Mouse (Mus musculus) heart, embryonic 16.5 days (tissue): Measurements from ENCODE around the gene a. TPM values are rescaled to one million over a fixed set of nuclear protein-coding genes. Genes with fewer than 3 reads are reported as not detected.

Source experiments
- ATAC-seq: fragments of 200-750 bp; cut with Nextera tagmentation; replicated peaks from 2 replicates; pipeline ENCODE4 v1.8.0; 2017; ENCODE audit warnings: moderate number of reproducible peaks; ENCODE audit not compliant: insufficient read depth, low FRiP score; ENCODE audit errors: extremely low read depth
- H3K27ac ChIP-seq: fragments of 300-500 bp; sonication (generic); 2 replicates; pipeline ENCODE4 v1.5.1; 2014; ENCODE audit warnings: mild to moderate bottlenecking, low read length, control low read depth, moderate library complexity
- H3K27me3 ChIP-seq: fragments of 300-500 bp; sonication (generic); 2 replicates; pipeline ENCODE4 v1.6.1; 2014; ENCODE audit warnings: low read length, mixed read lengths; ENCODE audit not compliant: control insufficient read depth, insufficient read depth
- H3K36me3 ChIP-seq: fragments of 300-500 bp; sonication (generic); 2 replicates; pipeline ENCODE4 v1.6.1; 2014; ENCODE audit not compliant: control insufficient read depth, insufficient read depth
- H3K4me1 ChIP-seq: fragments of 300-500 bp; sonication (generic); 2 replicates; pipeline ENCODE4 v1.6.1; 2014; ENCODE audit warnings: low read length, mixed read lengths; ENCODE audit not compliant: control insufficient read depth, insufficient read depth
- H3K4me2 ChIP-seq: fragments of 300-500 bp; sonication (generic); 2 replicates; pipeline ENCODE4 v1.6.1; 2014; ENCODE audit warnings: low read depth, mild to moderate bottlenecking, control low read depth, low read length
- H3K4me3 ChIP-seq: fragments of 300-500 bp; sonication (generic); 2 replicates; pipeline ENCODE4 v1.5.1; 2014; ENCODE audit warnings: mild to moderate bottlenecking, control low read depth, low read length
- H3K9ac ChIP-seq: fragments of 300-500 bp; sonication (generic); 2 replicates; pipeline ENCODE4 v1.6.1; 2014; ENCODE audit warnings: low read length, control low read depth
- H3K9me3 ChIP-seq: fragments of 300-500 bp; sonication (generic); replicated peaks from 2 replicates; pipeline ENCODE4 v1.6.1; 2016; ENCODE audit warnings: low read length; ENCODE audit not compliant: control insufficient read depth
- WGBS: fragments of 180-500 bp; shearing (Covaris S2); extraction: QIAGEN DNeasy Blood & Tissue Kit; methylation state at CpG from one replicate; pipeline ENCODE4 v1.1.7; 2014; 5-methylcytosine and 5-hydroxymethylcytosine counted together
- polyA plus RNA-seq: library from polyadenylated mRNA; unstranded; fragments of >200 nt; fragmentation: Nextera tagmentation; extraction: Ambion mirVana; gene quantifications from 2 replicates; pipeline ENCODE4 v1.2.1, GENCODE M21; 2015

Gene a
- polyA plus RNA-seq, result 0.65 and 0.93 TPM in 2 replicates

GRCm38 (mm10) chr2:154790656-154791483 is at the start of gene a, which contains the start of gene Raly:
Gene a (plus strand): TSS chr2:154791402.
Gene Raly (plus strand): TSS chr2:154791096.
- peak within 1 kb of the TSS; percentile 99 for H3K9ac ChIP-seq
- peak; percentile 97 for ATAC-seq
- WGBS, result under 1% methylated on average over 88 of the region's 89 CpGs
- H3K27me3 ChIP-seq, result no peaks in the 10 kb centered on the region
- no peaks in the 10 kb centered on the region for H3K36me3 ChIP-seq
- H3K4me2 ChIP-seq, result peak within 1 kb of the TSS; percentile 66
- H3K4me3 ChIP-seq, result peak within 1 kb of the TSS; percentile 99
- H3K9me3 ChIP-seq, result no peaks in the 10 kb centered on the region
- peaks cover 36% of the 10 kb centered on the region for H3K4me1 ChIP-seq
- peak within 1 kb of the TSS; percentile 99 for H3K27ac ChIP-seq

GRCm38 (mm10) chr2:154742911-154743819 is 48.0 kb upstream of the a start:
- ATAC-seq, result no peak
- no peak overlapping the region for H3K9ac ChIP-seq
- no peaks in the 10 kb centered on the region for H3K27me3 ChIP-seq
- no peaks in the 10 kb centered on the region for H3K36me3 ChIP-seq
- no peak overlapping the region for H3K4me3 ChIP-seq
- 71% methylated on average over 10 of the region's 10 CpGs for WGBS
- H3K27ac ChIP-seq, result no peak overlapping the region
- H3K4me1 ChIP-seq, result no peaks in the 10 kb centered on the region
- no peaks in the 10 kb centered on the region; the same call in 1 of the 2 replicates for H3K9me3 ChIP-seq
- no peak overlapping the region for H3K4me2 ChIP-seq

- peaks cover 4% of the 10 kb centered on the region for H3K9me3 ChIP-seq
- H3K36me3 ChIP-seq, result no peaks in the 10 kb centered on the region
- no peaks in the 10 kb centered on the region for H3K27me3 ChIP-seq
- no peak overlapping the region for H3K4me3 ChIP-seq
- ATAC-seq, result no peak
- 71% methylated on average over 4 of the region's 4 CpGs for whole genome bisulfite sequencing
- no peaks in the 10 kb centered on the region for H3K4me1 ChIP-seq
- H3K27ac ChIP-seq, result no peak overlapping the region
- no peak overlapping the region for H3K9ac ChIP-seq
- no peak overlapping the region for H3K4me2 ChIP-seq
Observed at GRCm38 (mm10) chr2:154743915-154744314, 47.3 kb upstream of the a start.

GRCm38 (mm10) chr2:154748383-154748782 is 42.8 kb upstream of the a start:
- no peak overlapping the region for H3K27ac ChIP-seq
- no peak overlapping the region for H3K9ac ChIP-seq
- peaks cover 6% of the 10 kb centered on the region; the same call in 1 of the 2 replicates for H3K4me1 ChIP-seq
- no peak overlapping the region for H3K4me3 ChIP-seq
- H3K4me2 ChIP-seq, result no peak overlapping the region
- H3K9me3 ChIP-seq, result peaks cover 4% of the 10 kb centered on the region
- H3K27me3 ChIP-seq, result no peaks in the 10 kb centered on the region
- ATAC-seq, result no peak
- WGBS, result 71% methylated on average over 2 of the region's 2 CpGs
- no peaks in the 10 kb centered on the region for H3K36me3 ChIP-seq

DNA sequence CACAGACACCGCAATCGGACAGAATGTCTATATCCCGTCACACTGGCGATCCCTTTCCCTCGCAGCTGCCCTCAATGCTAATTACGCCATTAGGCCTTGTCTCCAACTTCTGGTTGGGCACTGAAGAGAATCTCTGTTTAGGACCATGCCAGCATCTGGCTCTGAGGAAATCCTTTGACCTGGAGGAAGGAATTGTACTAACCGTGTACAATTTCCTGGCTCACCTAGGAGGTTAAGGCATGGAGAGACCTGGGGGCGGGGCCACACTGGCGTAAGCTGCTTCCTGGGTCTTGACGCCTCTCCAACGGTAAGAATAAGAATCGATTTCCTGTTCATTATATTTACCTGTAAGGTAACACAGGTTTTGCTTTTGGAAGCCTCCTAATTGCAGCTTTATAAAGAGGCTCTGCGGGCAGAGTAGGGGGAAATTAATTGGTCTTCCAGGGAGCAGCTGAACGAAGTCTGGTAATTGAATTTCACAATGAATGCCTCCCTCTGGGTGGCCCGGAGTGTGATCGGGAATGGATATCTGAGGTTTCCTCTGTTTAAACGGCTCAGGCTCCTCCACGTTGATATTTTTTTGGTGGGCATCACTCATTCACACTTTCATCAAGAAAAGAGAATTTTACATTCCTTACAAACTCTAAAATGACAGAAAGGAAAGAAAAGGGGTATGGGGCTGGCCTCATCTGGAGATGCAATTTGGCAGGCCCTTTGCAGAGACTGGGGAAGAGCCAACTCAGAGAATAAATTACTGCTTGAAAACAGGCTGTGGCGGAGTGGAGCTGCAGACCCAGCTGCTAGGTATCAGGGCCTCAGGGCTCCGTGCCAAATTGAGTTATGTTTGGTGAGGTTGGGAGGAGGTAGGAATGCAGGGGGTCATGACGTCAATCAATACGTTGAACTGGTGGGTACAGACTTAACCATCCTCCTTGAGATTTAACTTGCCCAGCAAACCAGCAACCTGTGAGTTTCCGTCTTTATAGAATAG is 41.9 kb upstream of the a start:
- no peak for ATAC-seq
- no peaks in the 10 kb centered on the region for H3K36me3 ChIP-seq
- no peak overlapping the region for H3K4me2 ChIP-seq
- H3K4me3 ChIP-seq, result no peak overlapping the region
- WGBS, result 59% methylated on average over 23 of the region's 23 CpGs
- no peak overlapping the region for H3K27ac ChIP-seq
- peaks cover 6% of the 10 kb centered on the region; the same call in 1 of the 2 replicates for H3K4me1 ChIP-seq
- H3K27me3 ChIP-seq, result no peaks in the 10 kb centered on the region
- peaks cover 4% of the 10 kb centered on the region for H3K9me3 ChIP-seq
- H3K9ac ChIP-seq, result no peak overlapping the region

- H3K9me3 ChIP-seq, result peaks cover 4% of the 10 kb centered on the region
- H3K36me3 ChIP-seq, result no peaks in the 10 kb centered on the region
- H3K27me3 ChIP-seq, result no peaks in the 10 kb centered on the region
- 65% methylated on average over 8 of the region's 8 CpGs for WGBS
- no peak overlapping the region for H3K4me3 ChIP-seq
- H3K9ac ChIP-seq, result no peak overlapping the region
- no peak overlapping the region for H3K27ac ChIP-seq
- ATAC-seq, result no peak
- H3K4me1 ChIP-seq, result peaks cover 6% of the 10 kb centered on the region; the same call in 1 of the 2 replicates
- H3K4me2 ChIP-seq, result no peak overlapping the region
Observed at GRCm38 (mm10) chr2:154751924-154752323, 39.3 kb upstream of the a start.

GRCm38 (mm10) chr2:154754068-154754560 is 37.1 kb upstream of the a start:
- Histone ChIP-seq H3K9me3 (no peaks in the 10 kb centered on the region), H3K4me1 (peaks cover 6% of the 10 kb centered on the region; the same call in 1 of the 2 replicates), H3K27ac (no peak overlapping the region), H3K4me3 (no peak overlapping the region), H3K9ac (no peak overlapping the region), H3K36me3 (no peaks in the 10 kb centered on the region), H3K27me3 (no peaks in the 10 kb centered on the region), H3K4me2 (no peak overlapping the region)
- WGBS, result 84% methylated on average over 2 of the region's 2 CpGs
- no peak for ATAC-seq

- no peak for ATAC-seq
- Histone ChIP-seq H3K27ac (no peak overlapping the region), H3K4me1 (no peaks in the 10 kb centered on the region), H3K9me3 (no peaks in the 10 kb centered on the region), H3K4me2 (no peak overlapping the region), H3K4me3 (no peak overlapping the region), H3K9ac (no peak overlapping the region), H3K36me3 (no peaks in the 10 kb centered on the region), H3K27me3 (no peaks in the 10 kb centered on the region)
- WGBS, result 62% methylated on average over 6 of the region's 6 CpGs
Observed at GRCm38 (mm10) chr2:154755791-154756190, 35.4 kb upstream of the a start.
